Mouse (Mus musculus) embryo, embryonic 10 days (tissue): ENCODE data around the gene Lamtor2.
"Not testable (repeated sequence)": the region's sequence is repeated elsewhere in the genome, so short reads cannot be mapped to it uniquely, and the experiment has no call there.

Experiments
- DNase-seq: peaks from one replicate; pipeline ENCODE4 v3.0.0-alpha.2; 2015; ENCODE audit warnings: low spot score

The Lamtor2 gene

DNA sequence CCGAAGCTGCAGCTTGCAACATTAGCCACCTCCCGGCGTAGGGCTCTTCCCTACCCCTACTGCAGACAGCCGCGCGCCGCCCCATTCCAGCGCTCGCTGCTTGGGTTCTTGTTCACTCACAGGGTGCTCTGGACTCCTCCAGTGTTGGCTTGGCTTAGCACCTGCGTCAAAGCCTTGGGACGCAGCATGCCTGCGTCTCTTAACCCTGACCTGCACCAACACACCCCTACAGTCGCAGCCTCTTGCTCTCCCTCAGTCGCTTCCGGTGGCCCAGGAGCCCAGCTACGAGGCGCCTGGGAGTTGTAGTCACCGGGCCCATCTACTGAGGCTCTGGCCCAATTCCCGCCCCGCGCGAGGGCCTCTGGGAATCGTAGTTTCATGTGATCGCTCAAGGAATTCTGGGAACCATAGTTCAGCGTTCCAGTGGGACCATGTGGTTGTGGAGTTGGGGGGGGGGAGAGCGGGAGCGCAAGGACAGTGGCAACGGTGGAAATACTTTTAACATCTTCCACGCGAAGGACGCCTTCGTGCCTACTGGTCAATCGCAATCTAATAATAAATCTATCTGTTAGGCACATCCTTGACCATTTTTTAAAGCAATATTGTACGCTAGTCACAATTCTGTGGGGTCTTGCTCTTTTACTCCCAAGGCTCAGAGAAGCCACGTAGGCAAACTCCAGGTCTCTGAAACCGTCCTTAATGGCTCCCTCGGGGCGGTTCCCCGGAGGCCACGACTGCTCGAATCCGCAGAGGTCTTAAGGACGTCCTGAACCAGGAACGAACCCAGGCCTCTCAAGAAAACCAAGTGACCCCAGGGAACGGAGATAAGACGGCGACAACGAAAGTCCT is at the start of gene Lamtor2:
TSS of gene Lamtor2 (minus strand) at position 399 of the 849 bp plus-strand sequence.
- peak; percentile 99 for DNase-seq

DNA sequence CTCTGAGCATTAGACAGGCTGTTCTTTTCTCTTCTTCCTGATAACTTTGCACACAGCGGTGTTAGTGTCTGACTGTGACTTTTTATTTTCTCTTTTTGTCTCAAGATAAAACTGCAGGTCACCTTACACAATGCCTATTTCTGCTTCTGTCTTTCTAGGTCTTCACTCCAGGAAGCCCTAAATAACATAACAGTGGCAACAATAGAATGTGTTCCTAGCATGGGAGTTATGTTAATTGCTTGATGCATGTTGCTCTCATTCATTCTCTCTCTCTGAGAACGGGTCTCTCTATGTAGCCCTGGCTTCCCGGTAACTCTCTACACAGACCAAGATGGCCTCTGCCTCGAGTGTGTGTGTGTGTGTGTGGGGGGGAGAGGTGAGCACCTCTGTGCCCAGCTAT is 49.6 kb upstream of the Lamtor2 start:
- no peak for DNase-seq

DNA sequence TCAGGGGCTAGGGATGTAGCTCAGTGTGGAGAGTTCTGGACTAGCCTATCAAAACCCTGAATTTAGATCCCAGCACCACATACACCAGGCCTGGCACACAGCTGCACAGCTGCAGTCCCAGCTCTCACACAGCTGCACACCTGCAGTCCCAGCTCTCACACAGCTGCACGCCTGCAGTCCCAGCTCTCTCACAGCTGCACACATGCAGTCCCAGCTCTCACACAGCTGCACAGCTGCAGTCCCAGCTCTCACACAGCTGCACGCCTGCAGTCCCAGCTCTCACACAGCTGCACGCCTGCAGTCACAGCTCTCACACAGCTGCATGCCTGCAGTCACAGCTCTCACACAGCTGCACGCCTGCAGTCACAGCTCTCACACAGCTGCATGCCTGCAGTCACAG is 43.7 kb upstream of the Lamtor2 start:
- not testable (repeated sequence) for DNase-seq

DNA sequence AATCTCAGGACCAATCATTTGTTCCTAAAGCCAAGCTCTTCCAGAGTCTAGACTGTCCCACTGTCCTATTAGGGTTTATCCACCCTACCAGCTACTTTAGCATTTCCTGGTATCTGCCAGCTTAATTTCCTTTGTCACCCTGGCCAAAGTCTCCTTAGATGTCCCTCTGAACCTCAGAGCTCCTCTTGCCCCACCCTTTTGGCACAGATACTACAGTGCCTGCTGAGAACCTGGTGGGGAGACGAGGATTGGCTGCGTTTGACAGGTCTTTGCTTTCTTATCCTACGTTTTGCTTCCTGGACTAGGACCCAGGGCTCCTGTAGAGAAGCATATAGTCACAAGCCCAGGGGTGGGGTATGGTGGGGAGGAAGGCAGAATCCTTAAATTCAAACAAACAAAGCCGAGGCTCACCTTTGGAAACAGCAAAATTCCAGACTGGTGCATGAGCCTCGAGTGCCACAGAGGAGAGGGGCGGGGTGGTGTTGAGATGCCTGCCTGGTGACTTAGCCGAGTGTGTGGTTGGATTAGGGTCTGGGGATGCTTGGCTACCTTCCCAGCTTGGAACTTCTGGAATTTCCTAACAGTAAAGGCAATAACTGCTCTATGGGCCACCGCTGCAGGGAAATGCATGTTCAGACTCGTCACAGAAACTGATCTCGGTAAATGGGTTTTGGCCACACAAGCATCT is 41.2 kb upstream of the Lamtor2 start:
- DNase-seq: no peak

DNA sequence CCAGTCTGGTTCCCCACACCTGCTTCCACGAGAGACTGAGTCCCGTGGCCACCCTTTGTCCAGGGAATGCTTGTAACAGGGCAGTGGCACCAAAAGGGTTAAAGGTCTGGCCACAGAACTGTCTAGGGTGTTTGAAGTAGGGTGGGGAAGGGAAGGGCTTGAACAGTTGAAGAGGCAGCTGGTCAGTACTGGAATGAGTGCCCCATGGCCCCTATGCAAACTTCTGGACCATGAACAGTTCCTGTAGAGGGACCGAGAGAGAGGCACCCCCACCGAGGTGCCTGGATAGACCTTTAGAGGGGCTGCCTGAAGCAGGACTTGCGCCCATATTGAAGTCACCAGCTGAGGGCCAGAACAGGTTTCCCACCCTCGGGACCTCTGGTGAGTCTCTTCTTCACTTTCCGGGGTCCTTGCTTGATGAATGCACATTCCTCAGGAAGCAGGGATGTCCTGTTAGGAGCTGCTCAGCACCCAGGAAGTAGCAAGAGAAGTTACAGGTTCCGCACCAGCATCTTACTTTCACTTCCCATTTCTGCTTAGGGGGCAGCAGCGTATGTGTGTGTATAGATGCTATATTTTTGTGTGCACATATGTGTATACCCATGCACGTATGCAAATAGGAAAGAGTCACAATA is 40.2 kb upstream of the Lamtor2 start:
- no peak for DNase-seq

DNA sequence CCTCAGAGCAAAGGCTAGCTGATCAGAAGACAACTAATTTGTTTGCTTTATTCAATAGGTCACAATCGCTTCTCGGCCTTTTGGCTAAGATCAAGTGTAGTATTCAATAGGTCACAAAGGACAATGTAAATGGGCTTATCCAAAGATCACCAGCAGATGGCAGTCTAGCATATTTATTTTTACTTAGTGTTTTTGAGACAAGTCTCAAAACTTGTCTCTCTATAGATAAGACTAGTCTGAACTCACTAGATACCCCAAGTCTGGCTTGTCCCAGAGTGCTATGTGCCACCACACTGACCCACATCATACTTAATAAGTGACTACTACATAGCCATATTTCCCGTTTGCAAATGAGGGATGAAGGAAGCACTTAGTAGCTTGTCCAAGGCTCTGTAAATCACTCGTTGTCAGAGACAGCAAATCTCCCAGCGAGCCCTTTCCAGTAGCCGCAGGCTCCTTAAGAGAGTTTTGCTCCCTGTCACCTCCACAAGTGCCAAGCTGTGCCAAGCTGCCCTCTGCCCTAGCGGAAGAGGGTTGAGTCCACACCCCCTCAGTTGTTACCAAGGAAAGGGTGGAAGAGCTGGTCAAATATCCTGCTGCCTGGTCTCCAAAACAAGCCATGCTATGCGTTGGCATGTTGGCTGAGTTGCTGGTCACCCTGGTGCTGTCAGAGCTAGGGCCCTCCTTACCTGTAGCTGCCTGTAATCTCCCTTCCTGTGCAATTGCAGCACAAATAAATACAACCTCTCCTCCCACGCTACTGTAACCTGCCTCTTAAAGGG is 39.3 kb upstream of the Lamtor2 start:
- DNase-seq: peak; percentile 81

DNA sequence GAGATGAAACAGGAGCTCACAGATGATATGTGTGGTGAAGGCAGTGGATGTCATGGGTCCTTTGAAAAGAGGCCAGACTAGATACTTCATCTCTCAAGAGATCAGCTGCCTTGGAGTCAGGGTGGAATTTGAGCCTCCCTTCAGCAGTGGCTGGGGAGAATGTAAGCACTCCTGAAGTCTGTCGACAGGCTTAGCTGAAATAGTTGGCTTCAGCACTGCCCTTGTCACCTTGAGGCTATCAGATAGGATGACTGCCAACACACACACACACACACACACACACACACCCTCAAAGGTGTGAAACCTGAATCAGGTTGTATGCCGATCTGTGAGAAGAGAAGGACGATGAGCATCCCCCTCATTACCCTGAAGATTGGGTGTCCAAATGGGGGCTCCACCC is 38.2 kb upstream of the Lamtor2 start:
- no peak for DNase-seq

DNA sequence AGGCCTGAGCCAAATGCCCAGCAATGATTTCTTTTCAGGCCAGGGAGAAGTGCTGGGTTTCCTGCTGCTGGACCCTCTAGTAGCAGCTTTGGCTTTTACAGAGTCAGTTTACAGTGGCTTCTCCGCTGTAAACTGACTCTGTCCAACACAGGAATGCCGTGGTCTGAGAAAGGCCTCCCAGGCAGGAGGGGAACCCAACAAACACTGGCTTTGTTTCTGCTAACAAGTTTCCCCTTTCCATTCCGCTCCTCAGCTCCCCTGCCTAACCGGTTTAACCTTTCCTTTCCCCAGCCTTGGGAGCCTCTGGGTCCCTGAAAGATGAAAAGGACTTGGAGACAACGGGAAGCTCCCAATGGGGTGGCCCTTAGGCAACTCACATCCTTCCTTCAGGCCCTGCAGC is 37.4 kb upstream of the Lamtor2 start:
- DNase-seq: peak; percentile 46

DNA sequence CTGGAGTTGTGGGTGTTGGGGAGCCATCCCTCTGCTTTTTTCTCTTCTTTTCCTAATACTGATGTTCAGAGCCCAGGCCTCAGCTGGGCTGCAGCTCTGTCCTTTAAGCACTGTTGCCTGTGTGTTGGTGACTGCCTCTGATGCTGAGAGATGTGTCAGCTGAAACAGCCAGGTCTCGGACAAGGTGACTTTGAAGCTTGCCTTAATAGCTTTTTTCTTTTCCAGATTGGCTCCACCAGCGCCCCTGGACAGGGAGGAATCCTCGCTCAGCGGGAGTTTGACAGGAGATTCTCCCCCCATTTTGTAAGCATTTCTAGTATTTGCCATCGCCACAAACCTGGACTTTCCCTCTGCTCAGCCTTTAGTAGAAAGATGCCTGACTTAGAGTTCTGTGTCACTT is 33.8 kb upstream of the Lamtor2 start:
- DNase-seq: no peak

DNA sequence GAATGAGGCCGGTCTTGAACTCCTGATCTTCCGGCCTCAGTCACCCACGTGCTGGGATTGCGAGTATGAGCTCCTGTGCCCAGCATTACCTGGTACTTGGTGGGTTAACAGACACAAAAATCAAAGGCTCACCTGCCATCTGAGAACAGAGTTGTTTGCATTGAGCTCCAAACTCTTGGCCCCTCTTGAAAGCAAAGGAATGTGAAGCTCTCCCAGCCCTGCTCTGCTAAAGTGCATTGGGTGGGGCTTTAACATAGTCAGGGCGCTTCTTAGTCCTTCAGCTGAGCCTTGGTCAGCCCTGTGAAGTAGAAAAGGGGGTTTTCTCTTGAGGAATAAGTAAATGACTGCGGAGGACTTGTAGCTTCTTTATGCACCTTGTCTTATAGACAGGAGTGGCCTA is 32.9 kb upstream of the Lamtor2 start:
- DNase-seq: no peak

DNA sequence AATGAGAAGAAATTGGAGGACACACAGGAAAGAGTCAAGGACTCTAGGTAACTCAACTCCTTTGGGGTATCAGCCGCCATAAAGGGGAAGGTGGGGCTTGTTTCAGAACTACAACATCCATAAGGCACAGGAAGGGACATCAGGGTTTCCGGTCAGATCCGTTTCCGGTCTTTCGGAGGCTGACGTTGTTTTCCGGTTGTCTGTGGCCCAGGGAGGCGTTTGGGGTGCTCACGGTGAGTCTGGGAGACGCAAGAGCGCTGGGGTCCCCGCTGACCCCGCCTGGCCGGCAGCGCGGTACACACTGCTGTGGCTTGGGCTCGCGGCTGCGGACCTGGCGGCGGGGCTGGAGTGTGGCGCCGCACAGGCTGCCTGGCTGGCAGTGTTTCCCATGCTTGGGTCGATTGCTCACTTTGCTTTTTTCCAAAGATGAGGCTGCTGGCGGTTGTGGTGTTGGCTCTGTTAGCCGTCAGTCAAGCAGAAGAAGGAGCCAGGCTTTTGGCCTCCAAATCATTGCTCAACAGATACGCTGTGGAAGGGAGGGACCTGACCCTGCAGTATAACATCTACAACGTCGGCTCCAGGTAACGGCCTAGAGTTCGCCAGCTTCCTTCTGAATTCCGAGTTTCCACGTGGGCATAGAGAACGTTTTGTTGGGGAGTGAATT is 26.7 kb upstream of the Lamtor2 start:
- peak; percentile 88 for DNase-seq

DNA sequence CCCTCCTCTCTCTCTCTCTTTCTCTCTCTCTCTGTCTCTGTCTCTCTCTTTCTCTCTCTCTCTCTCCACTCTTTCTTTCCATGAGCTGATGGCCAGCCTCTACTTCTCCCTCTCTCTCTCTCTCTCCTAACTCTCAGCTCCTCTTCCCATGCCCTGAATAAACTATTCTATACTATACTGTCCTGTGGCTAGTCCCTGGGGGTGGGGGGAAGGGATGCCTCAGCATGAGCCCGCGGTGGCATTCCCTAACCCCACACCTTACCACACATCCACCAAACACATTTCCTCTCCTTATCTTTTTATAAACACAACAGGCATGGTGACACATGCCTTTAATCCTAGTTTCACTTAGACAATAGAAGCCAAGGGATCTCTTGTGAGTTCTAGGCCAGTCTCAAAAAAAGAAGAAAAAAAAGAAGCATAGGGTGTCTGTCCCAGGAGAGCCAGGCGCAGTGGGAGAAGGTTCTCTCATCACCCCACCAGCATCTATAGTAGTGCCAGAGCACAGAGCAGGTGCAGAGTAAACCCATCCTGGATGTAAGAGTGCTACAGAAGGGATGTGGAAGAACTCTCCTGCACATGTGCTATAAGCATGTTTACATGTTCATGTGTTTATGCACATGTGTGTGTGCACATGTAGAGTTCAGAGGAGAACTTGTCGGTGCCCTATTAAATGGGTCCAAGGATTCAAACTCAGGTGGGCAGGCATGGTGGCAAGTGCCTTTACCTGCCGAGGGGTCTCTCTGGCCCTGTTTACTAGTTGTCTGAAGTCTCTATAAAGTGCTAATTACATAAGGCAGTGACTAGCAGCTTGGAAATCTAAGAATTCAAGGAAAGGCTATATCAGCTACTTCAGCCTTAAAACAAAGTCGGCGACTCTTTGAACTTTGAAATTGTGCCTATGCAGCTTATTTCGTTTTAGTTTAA is 25.9 kb upstream of the Lamtor2 start:
- DNase-seq: no peak

DNA sequence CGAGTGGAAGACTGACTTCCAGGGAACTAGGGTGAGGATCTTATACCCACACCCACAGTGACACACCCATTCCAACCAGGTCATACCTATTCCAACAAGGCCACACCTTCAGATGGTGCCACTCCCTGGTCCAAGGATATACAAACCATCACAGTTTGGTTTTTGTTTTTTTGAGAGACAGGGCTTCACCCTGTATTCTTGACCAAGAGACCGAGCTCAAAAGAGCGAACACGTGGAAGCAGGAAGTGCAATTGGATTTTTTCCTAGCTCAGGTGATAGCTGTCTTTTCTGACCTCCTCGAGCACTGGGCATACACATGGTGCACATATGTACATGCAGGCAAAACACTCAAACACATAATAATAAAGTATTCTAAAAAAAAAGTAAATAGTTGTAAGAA is 25.0 kb upstream of the Lamtor2 start:
- not testable (repeated sequence) for DNase-seq

DNA sequence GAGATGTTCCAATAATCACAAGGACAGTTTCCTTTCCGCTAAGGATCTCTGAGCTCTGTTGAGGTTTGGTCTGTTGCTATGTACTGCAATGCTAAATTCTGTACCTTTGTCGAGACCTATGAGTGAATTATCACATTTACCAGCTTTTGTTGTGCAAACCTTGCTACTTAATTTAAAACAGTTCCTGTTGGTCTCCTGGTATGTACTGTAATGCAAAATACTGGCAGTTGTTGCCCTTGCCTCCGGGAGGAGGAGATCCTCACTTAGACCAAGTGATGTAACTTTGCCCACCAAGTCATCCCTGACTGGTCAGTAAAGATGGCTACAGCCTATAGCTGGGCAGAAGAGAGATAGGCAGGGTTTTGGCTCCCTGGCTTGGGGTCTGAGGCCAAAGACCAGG is 22.7 kb upstream of the Lamtor2 start, which contains the start of gene Ssr2:
TSS of gene Ssr2 (plus strand) at position 337 of the 400 bp plus-strand sequence.
- no peak for DNase-seq

DNA sequence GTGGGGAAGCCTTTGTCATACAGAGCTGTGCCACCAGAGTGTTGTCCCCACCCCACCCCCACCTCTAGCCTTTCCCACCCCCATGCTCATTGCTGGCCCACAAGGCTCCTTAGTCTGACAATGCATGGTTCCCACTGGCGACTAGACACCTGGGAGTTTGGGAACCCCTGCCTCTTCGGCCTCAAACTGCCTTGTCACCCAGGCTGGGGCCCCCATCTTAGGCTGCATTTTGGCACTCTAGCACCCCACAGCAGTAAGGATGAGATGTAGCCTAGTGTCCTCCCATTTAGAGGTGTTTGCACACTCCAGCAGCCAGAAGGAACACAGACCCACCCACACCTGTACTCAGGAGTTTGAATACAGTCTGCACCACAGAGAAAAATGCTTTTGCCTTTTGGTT is 20.9 kb upstream of the Lamtor2 start:
- no peak for DNase-seq

DNA sequence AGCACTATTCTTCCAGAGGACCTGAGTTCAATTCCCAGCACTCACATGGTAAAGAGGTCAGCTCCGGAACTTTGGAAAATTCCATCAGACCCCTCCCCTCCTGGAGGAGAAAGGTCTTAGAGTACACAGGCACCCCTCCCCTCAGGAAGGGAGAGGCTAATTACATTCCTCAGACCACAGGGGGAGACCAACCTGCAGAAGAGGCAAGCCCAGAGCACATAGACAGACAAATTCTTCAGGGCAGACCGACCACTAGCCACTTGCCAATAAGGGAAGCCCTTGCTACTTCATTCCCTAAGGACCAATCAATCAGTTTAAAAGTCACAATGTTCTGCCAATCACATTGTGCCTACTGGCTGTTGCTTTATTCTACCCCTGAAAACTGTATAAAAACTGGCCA is 20.0 kb upstream of the Lamtor2 start:
- DNase-seq: no peak

DNA sequence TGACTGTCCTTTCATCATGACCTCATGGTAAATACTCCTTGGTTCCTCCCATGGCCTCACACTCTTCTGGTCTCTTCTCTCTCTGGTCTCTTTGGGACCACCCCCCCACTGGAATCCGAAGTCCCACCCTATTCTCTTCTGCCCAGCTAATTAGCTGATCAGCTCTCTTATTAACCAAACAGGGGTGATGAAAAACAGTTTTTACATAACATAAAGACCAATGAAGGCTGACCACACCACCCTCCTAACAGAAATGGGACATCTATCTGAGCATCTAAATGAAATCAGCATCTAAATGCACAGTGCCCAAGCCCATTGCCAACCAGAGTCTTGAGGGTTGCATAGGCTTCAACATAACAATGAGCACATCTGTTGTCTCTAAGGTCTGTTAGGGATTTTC is 19.0 kb upstream of the Lamtor2 start:
- DNase-seq: no peak

DNA sequence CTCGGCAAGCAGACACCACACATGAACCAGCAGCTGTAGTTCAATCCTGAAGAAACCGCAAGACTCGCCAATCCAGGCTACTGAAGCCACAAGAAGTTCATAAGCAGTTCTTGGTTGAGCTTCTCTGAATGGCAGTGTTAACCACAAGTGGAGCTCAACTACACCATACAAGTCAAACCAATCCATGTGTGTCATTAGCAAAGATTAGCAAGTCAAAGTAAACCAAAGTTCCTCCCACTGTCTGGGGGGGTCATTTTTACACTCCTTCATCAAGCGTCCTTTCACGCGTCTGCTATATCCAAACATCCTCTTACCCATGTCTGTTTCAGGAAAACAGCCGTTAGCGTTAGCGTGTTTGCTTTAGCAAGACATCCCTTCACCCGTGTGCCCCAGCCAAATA is 17.5 kb upstream of the Lamtor2 start:
- DNase-seq: no peak

DNA sequence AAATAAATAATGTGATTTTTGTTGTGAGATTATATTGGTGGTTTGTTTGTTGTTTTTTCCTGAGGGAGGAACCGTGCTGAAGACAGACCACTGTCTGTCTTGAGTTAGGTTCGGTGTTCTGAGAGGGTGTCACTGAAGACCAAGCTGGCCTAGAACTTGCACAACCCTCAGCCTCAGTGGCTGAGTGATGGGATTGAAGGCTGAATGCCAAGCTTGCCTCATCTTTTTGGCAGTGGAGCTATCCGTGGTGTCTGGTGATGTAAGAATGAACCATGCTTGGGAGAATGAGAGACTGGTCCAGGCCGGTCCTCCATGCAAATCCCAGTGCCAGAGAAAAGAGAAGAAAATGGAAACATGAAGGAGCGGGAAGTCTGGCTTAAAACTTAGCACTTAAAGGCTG is 16.8 kb upstream of the Lamtor2 start:
- no peak for DNase-seq

DNA sequence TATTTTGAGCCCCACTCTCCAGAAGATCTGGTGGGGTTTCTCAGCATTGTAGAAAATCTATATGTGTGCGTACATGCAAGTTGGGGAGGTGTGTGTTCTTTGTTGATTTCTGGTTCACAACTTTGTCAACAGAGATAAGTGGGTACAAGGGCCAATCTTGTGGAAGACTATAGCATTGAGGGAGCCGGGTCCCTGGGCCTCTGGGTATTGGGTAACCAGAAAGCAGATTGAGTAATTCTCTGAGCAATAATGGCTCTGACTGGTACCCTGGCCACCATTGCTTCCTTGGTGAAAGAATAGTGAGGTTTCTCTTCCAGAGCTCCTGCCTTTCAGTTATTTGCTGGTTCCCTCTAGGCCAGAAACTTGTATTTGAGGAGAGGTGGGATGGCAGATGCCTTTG is 16.2 kb upstream of the Lamtor2 start:
- DNase-seq: no peak

DNA sequence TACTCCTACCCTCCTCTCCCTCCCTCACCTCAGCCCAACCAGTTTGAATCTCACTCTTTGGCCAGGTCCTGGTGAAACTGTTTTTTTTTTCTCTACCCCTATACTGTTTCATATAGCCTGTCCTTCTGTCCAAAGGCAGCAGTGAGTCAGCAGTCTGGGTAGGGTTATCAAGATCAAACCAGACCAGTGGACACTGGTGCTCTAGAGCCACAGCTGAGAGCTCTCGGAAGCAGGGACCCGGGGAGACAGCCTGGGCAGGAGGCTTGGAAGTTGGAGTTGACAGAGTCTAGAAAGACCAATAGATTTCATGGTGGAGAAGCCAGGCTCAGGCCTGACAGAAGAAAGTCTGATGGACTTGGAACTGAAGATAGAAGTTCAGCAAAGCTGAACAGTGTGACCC is 15.7 kb upstream of the Lamtor2 start:
- DNase-seq: no peak
